Mouse (Mus musculus) cerebellum, adult 2 months (tissue): ENCODE results near the gene Cpeb1.

Experiments used
- CTCF ChIP-seq: fragments of 200-500 bp; IDR thresholded peaks from 2 replicates; pipeline ENCODE4 v1.5.1; 2011; ENCODE audit warnings: low read depth, mild to moderate bottlenecking, control low read depth, low read length, moderate library complexity, borderline replicate concordance; ENCODE audit not compliant: insufficient read depth
- POLR2A ChIP-seq: fragments of 200-500 bp; IDR thresholded peaks from 2 replicates; pipeline ENCODE4 v1.6.1; 2011; ENCODE audit warnings: low read length, control low read depth, borderline replicate concordance; ENCODE audit not compliant: insufficient read depth

- TF ChIP-seq CTCF (peak; percentile 33; the same call in 1 of the 2 replicates), POLR2A (no peak)
Observed at GRCm38 (mm10) chr7:81341563-81341962, 113.7 kb downstream of the Cpeb1 start.
